Mouse (Mus musculus) small intestine, adult 2 months (tissue): ENCODE results near the gene Rsph6a.
"Not testable (repeated sequence)": the region's sequence is repeated elsewhere in the genome, so short reads cannot be mapped to it uniquely, and the experiment has no call there.

ENCODE experiments used
- CTCF ChIP-seq: fragments of 200-500 bp; IDR thresholded peaks from 2 replicates; pipeline ENCODE4 v1.5.1; 2012; ENCODE audit warnings: low read depth, mild to moderate bottlenecking, control low read depth, inconsistent platforms, low read length, moderate library complexity, mixed read lengths; ENCODE audit not compliant: insufficient replicate concordance, insufficient read length; ENCODE audit errors: extremely low read depth
- POLR2A ChIP-seq: fragments of 200-500 bp; IDR thresholded peaks from 2 replicates; pipeline ENCODE4 v1.6.1; 2012; ENCODE audit warnings: low read depth, mild to moderate bottlenecking, control low read depth, inconsistent platforms, low read length, moderate library complexity

DNA sequence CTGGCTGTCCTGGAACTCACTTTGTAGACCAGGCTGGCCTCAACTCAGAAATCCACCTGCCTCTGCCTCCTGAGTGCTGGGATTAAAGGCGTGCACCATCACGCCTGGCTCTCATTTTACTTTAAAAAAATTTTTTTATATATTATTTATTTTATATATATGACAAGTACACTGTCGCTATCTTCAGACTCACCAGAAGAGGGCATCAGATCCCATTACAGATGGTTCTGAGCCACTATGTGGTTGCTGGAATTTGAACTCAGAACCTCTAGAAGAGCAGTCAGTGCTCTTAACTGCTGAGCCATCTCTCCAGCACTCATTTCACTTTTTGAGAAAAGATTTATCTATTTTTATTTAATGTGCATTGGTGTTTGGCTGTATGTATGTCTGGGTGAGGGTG is 16.5 kb downstream of the Rsph6a start:
- not testable (repeated sequence) for TF ChIP-seq CTCF, POLR2A
